Mouse (Mus musculus) limb, embryonic 13.5 days (tissue): ENCODE measurements around the gene Rhov. TPM values are rescaled to one million over a fixed set of nuclear protein-coding genes. Genes with fewer than 3 reads are reported as not detected.

ENCODE experiments used
- ATAC-seq: fragments of 200-750 bp; cut with Nextera tagmentation; 2 replicates; pipeline ENCODE4 v1.8.0; 2017; ENCODE audit warnings: low read depth, moderate number of reproducible peaks, moderate TSS enrichment; ENCODE audit not compliant: low FRiP score
- H3K27ac ChIP-seq: fragments of 300-500 bp; sonication (generic); 2 replicates; pipeline ENCODE4 v1.5.1; 2015; ENCODE audit warnings: inconsistent platforms, mild to moderate bottlenecking, moderate library complexity
- H3K27me3 ChIP-seq: fragments of 300-500 bp; sonication (generic); 2 replicates; pipeline ENCODE4 v1.6.1; 2015; ENCODE audit warnings: mild to moderate bottlenecking, inconsistent platforms
- H3K36me3 ChIP-seq: fragments of 300-500 bp; sonication (generic); 2 replicates; pipeline ENCODE4 v1.6.1; 2015; ENCODE audit warnings: inconsistent platforms, mild to moderate bottlenecking, moderate library complexity
- H3K4me1 ChIP-seq: fragments of 300-500 bp; sonication (generic); 2 replicates; pipeline ENCODE4 v1.6.1; 2015; ENCODE audit warnings: inconsistent platforms
- H3K4me2 ChIP-seq: fragments of 300-500 bp; sonication (generic); replicated peaks from 2 replicates; pipeline ENCODE4 v1.6.1; 2015; ENCODE audit warnings: inconsistent platforms, mild to moderate bottlenecking, moderate library complexity
- H3K4me3 ChIP-seq: fragments of 300-500 bp; sonication (generic); 2 replicates; pipeline ENCODE4 v1.5.1; 2015; ENCODE audit warnings: moderate library complexity, mild to moderate bottlenecking, inconsistent platforms
- H3K9ac ChIP-seq: fragments of 300-500 bp; sonication (generic); 2 replicates; pipeline ENCODE4 v1.6.1; 2015; ENCODE audit warnings: mild to moderate bottlenecking, inconsistent platforms
- H3K9me3 ChIP-seq: fragments of 300-500 bp; sonication (generic); 2 replicates; pipeline ENCODE4 v1.6.1; 2016; ENCODE audit warnings: inconsistent platforms
- WGBS: fragments of 180-500 bp; shearing (Covaris S2); methylation state at CpG from one replicate; pipeline ENCODE4 v1.1.7; 2015; 5-methylcytosine and 5-hydroxymethylcytosine counted together
- polyA plus RNA-seq: library from polyadenylated mRNA; unstranded; fragments of >200 nt; fragmentation: Nextera tagmentation; extraction: Ambion mirVana; gene quantifications from 2 replicates; pipeline ENCODE4 v1.2.1, GENCODE M21; 2015

Rhov gene
- polyA plus RNA-seq, 1 experiment from 2014 or later, result 11.5 TPM

DNA sequence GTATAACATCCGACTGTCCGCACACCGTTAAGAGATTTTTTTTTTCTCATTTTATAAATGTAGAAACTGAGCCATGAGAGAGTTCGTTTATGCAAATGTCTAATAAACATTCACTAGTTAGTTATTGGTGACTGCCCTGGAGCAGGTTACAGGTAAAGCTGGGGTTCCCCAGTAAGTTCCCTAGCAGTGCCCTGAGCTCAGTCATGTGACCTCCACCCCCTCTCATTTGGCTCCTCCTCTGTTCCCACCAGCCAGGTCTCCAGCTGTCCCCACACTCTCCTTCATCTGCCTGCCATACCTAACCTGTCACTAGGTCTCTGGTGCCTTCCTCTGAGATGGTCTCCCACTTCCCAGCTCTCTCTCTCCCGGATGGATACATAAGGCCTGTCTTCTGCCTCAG, 16.3 kb upstream of the Rhov start:
- Histone ChIP-seq H3K9ac (peak overlapping the region; percentile 60; the same call in 1 of the 2 replicates), H3K4me3 (no peak overlapping the region), H3K27me3 (no peaks in the 10 kb centered on the region), H3K4me2 (no peak overlapping the region), H3K4me1 (peaks cover 26% of the 10 kb centered on the region), H3K36me3 (peaks cover 24% of the 10 kb centered on the region), H3K9me3 (no peaks in the 10 kb centered on the region), H3K27ac (no peak overlapping the region)
- ATAC-seq, result no peak
- WGBS, result 91% methylated on average over 5 of the region's 5 CpGs

DNA sequence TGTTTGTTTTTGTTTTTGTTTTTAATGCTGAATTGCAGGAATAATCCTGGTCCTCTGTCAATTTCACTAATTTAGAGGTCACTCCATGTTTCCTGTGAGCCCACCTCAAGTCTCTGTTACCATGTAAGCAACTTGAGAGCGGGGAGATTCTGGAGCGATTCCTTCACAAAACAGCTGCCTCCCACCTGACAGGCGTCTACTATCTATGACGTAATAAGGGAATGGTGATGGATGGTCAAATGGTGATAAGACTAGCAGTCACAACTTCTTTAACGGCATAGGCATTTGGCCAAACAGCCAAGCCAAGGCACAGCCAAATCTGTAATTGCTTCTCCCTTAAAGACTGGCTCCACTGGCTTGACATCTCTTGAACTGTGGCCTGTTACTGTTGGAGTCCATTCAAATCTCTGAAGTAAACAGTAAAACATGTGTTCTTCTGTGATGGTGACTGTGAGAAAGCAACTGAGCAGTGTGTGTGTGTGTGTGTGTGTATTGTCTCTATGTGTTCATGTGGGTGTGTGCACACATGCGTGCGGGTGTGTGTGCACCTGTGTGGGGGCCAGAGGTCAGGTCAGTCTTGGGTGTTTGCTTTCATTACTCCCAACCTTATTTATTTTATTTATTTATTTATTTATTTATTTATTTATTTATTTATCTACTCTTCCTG, 11.0 kb upstream of the Rhov start:
- ATAC-seq, result no peak
- 82% methylated on average over 7 of the region's 7 CpGs for WGBS
- peaks cover 9% of the 10 kb centered on the region; the same call in 1 of the 2 replicates for H3K4me1 ChIP-seq
- no peak overlapping the region for H3K27ac ChIP-seq
- H3K36me3 ChIP-seq, result no peaks in the 10 kb centered on the region
- H3K4me2 ChIP-seq, result no peak overlapping the region
- no peak overlapping the region for H3K9ac ChIP-seq
- no peaks in the 10 kb centered on the region for H3K27me3 ChIP-seq
- H3K4me3 ChIP-seq, result no peak overlapping the region
- H3K9me3 ChIP-seq, result no peaks in the 10 kb centered on the region

DNA sequence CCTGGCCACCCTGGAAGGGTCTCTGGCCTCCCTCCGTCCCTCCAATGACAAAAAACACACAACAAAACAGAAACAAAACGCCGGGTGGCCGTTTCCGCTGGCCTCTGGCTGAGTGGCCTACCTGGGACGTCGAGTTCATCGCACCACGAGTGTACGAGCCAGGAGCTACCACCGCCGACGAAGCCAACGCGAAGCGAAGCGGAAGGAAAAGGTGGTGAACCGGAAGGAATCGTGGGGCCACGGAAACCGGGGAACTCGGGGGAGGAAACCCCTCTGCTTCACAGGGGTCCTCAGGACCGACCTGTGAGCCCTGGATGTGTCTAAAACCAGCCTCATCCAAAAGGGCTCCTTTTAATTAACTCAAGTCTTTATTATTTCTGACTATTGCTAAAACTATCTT, 6.7 kb upstream of the Rhov start:
- ATAC-seq, result no peak
- H3K4me1 ChIP-seq, result 0 out of 2 replicates have a peak, but pooled peaks cover under 1% of the 10 kb centered on the region
- H3K9ac ChIP-seq, result no peak overlapping the region
- H3K4me2 ChIP-seq, result no peak overlapping the region
- no peaks in the 10 kb centered on the region for H3K27me3 ChIP-seq
- no peaks in the 10 kb centered on the region for H3K9me3 ChIP-seq
- WGBS, result 90% methylated on average over 23 of the region's 23 CpGs
- no peak overlapping the region for H3K27ac ChIP-seq
- no peaks in the 10 kb centered on the region for H3K36me3 ChIP-seq
- no peak overlapping the region for H3K4me3 ChIP-seq

DNA sequence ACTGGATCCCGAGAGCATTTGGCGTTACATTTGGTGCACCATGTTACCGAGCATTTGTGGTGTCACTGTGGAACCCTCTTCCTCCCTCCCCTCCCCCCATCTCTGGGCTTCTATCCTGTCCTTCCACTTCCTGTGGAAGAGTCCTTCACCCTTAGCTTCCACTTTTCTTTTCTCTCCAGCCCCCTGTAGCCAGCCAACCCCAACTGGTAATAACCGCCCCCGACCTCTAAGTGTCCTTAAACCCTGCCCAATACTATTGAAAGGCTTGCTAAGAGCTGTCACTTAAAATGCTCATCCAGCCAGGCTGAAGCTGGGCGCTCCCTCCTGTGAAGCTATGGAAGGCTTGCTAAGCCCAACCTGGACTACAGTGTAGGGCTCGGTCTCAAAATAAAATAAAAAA, 5.9 kb upstream of the Rhov start:
- Histone ChIP-seq H3K9me3 (no peaks in the 10 kb centered on the region), H3K27ac (no peak overlapping the region), H3K36me3 (no peaks in the 10 kb centered on the region), H3K4me1 (no peaks in the 10 kb centered on the region), H3K4me3 (no peak overlapping the region), H3K9ac (no peak overlapping the region), H3K27me3 (no peaks in the 10 kb centered on the region), H3K4me2 (no peak overlapping the region)
- no peak for ATAC-seq
- 83% methylated on average over 7 of the region's 7 CpGs for WGBS

DNA sequence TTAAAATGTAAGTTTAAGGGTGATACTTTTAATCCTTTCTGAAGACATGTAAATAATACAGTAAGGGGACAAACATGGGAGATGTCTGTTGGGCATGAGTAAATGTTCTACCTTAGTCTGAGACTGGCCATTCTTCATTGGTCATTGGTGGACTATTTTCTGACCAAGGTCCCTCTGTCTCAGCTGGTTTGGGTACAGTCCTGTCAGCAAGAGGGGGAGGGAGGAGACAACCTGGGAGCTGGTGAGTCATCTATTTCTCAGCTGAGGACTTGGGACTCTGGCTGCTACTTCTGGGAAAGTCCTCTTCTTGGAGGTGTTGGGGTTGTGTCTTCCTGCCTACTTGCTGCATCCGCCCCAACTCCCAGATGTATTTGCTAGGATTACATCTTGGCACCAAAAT, 3.1 kb upstream of the Rhov start:
- ATAC-seq, result no peak
- 78% methylated on average over 1 of the region's 1 CpGs for whole genome bisulfite sequencing
- no peaks in the 10 kb centered on the region for H3K4me1 ChIP-seq
- H3K9me3 ChIP-seq, result no peaks in the 10 kb centered on the region
- no peak overlapping the region for H3K4me3 ChIP-seq
- H3K4me2 ChIP-seq, result no peak overlapping the region
- peaks cover 19% of the 10 kb centered on the region for H3K27me3 ChIP-seq
- no peak overlapping the region for H3K27ac ChIP-seq
- H3K36me3 ChIP-seq, result no peaks in the 10 kb centered on the region
- no peak overlapping the region for H3K9ac ChIP-seq

DNA sequence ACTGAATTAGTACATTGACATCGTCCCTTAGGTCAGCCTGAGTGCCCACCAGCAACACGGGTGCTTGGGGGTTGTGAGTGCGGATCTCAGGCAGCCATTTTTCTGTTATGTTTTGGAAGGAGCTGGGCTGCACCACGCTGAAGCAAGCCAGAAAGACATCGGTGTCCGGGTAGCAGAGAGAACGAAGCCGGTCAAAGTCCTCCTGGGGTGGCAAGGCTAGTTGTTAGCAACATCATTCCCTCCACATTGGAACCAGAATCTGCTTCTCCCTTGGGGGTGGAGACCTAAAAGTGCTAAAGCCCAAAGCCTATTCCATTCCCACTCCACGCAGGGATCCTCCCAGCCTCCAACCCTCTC, 808 bp downstream of the Rhov start:
- H3K4me1 ChIP-seq, result no peaks in the 10 kb centered on the region
- H3K27me3 ChIP-seq, result peaks cover 27% of the 10 kb centered on the region
- H3K36me3 ChIP-seq, result no peaks in the 10 kb centered on the region
- ATAC-seq, result no peak
- H3K9ac ChIP-seq, result no peak overlapping the region
- WGBS, result 57% methylated on average over 9 of the region's 9 CpGs
- H3K27ac ChIP-seq, result no peak overlapping the region
- H3K4me3 ChIP-seq, result peak overlapping the region; percentile 67
- H3K9me3 ChIP-seq, result no peaks in the 10 kb centered on the region
- H3K4me2 ChIP-seq, result peak overlapping the region; percentile 97

DNA sequence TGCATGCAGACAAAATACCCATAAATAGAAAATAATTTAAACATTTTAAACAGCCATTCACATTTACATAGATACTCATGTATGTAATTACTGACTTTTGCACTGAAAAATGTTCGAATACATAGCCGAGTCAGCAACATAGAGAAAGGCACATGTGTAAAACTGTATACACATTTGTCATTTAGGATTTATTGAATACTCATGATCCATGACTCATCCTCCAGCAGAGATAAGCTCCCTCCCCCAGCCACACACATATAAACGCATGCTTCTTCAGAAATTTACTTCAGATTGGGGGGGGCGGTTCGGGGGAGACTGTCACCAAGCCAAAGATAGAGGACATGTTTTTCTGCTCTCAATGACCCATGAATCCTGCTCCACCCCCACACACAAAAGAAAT, 7.3 kb downstream of the Rhov start:
- Histone ChIP-seq H3K36me3 (no peaks in the 10 kb centered on the region), H3K4me2 (no peak overlapping the region), H3K9ac (no peak overlapping the region), H3K9me3 (no peaks in the 10 kb centered on the region), H3K27ac (no peak overlapping the region), H3K27me3 (peaks cover 5% of the 10 kb centered on the region), H3K4me1 (peaks cover 8% of the 10 kb centered on the region; the same call in 1 of the 2 replicates), H3K4me3 (no peak overlapping the region)
- no peak for ATAC-seq
- 83% methylated on average over 5 of the region's 5 CpGs for WGBS

DNA sequence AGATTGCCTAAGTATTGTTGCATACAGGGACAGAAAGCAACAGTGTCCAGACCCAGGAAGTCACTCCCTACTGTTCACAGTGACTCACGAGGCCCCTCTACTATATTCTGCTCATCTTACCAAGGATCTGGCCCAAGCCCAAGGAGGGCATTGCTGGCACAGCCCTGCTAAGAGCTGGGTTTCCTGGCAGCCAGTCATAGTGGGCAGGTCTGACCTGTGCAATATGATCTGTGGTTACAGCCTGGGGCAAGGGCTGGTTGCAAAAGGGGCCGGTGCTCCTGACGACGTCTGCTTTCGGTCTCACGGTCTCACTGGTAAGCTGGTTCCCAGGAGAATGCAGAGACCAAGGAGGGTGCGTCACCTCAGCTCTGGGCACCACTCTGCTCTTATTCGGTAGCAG, 8.1 kb downstream of the Rhov start:
- Histone ChIP-seq H3K9ac (peak overlapping the region; percentile 15; the same call in 1 of the 2 replicates), H3K4me1 (peaks cover 8% of the 10 kb centered on the region; the same call in 1 of the 2 replicates), H3K27me3 (no peaks in the 10 kb centered on the region), H3K4me2 (peak overlapping the region; percentile 35), H3K4me3 (no peak overlapping the region), H3K36me3 (no peaks in the 10 kb centered on the region), H3K27ac (no peak overlapping the region), H3K9me3 (no peaks in the 10 kb centered on the region)
- ATAC-seq, result no peak
- 16% methylated on average over 8 of the region's 8 CpGs for WGBS

DNA sequence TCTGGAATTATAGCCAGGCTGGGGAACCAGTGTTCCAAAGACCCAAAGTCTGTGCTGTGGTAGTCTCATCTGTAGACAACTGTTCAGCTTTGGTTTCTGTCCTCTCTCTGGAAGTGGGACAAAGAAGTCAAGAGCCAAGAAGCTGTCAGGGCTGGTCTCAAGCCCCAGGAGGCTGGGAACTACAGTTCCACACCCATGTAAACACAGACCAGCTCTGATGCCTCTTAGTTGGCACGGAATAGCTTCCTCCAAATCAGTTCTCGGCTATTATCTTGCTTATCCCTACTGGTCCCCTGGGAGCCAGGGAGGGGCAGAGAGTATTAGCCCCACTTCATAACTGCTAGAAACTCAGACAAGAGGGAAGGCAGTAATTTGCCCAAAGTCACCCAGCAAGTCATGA, 9.7 kb downstream of the Rhov start:
- no peak overlapping the region for H3K27ac ChIP-seq
- H3K9ac ChIP-seq, result no peak overlapping the region
- H3K9me3 ChIP-seq, result no peaks in the 10 kb centered on the region
- H3K36me3 ChIP-seq, result no peaks in the 10 kb centered on the region
- WGBS, result 72% methylated on average over 2 of the region's 2 CpGs
- H3K4me3 ChIP-seq, result no peak overlapping the region
- H3K27me3 ChIP-seq, result peaks cover 4% of the 10 kb centered on the region; the same call in 1 of the 2 replicates
- no peak overlapping the region for H3K4me2 ChIP-seq
- ATAC-seq, result no peak
- peaks cover 8% of the 10 kb centered on the region; the same call in 1 of the 2 replicates for H3K4me1 ChIP-seq

DNA sequence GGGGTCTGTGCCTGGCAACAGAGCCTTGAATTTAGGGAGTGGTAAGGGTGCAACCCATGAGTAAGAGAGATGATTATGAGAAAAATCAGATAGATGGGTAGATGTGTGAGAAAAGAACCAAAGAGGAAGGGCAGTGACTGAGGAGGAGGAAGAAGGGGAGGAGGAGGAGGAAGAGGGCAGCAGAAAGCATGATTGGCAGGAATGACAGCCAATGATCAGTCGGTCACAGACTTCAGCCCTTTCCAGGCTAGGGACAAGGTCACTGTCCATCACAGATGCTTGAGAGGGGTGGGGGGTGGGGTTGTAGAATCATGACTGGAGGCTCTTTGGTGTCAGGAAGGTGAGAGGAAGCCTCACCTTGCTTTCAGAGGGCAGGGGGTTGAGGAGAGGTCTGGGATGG, 10.6 kb downstream of the Rhov start:
- Histone ChIP-seq H3K9me3 (no peaks in the 10 kb centered on the region), H3K36me3 (no peaks in the 10 kb centered on the region), H3K4me3 (no peak overlapping the region), H3K9ac (no peak overlapping the region), H3K4me2 (no peak overlapping the region), H3K27ac (no peak overlapping the region), H3K27me3 (peaks cover 5% of the 10 kb centered on the region), H3K4me1 (peaks cover 8% of the 10 kb centered on the region; the same call in 1 of the 2 replicates)
- ATAC-seq, result no peak
- WGBS, result 84% methylated on average over 1 of the region's 1 CpGs

DNA sequence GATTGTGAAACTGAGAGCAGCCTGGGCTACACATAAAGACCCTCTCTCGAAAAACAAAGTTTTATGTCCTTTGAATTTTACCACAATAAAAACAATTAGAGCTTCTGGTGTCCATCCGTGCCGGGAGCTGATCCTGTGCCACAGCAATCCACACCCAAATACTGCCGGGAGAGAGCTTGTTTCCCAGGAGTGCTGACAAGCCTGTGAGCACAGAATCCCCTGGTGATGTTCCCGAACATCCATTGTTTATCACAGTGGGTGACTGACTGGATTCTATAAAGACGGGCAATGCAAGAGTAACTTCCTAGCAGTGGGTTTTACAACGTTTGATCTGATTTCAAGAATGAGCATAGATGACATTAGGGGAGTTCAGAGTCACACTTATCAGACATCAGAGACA, 16.1 kb downstream of the Rhov start:
- Histone ChIP-seq H3K4me3 (no peak overlapping the region), H3K4me1 (no peaks in the 10 kb centered on the region), H3K27ac (no peak overlapping the region), H3K4me2 (no peak overlapping the region), H3K27me3 (peaks cover 21% of the 10 kb centered on the region), H3K9me3 (no peaks in the 10 kb centered on the region), H3K36me3 (no peaks in the 10 kb centered on the region), H3K9ac (no peak overlapping the region)
- 23% methylated on average over 7 of the region's 7 CpGs for WGBS
- ATAC-seq, result no peak

DNA sequence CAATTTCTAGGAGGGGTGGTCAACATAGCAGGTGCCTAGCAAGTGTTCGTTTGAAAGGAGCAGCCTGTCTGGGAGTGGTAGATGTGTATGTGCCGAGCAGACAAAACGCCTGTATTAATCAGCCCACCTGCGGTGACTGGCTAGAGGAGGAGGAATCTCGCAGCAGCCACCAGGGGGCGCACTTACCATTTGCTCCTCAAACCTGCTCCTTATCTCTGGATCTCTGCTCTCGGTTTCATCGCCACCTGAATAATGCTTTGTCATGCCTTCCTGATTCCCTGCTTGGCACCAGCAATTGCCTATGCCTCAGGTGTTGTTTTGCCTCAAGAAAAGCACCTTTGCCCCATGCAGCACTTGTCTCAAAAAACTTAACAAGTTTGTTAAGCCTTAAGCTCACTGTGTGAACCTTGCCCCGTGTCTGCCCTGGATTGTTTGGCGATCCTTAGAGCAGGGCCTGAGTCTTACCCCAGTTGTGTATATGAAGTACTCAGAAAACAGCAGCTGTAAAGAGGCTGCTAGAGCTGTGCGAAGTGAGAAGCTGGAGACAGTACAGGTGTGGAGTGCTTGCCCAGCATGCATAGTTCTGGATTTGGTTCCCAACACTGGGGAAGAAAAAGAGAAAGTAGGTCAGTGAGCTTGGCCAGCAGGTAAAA, 20.1 kb downstream of the Rhov start:
- H3K36me3 ChIP-seq, result no peaks in the 10 kb centered on the region
- peak; percentile 69 for ATAC-seq
- H3K4me1 ChIP-seq, result no peaks in the 10 kb centered on the region
- peaks cover 25% of the 10 kb centered on the region for H3K27me3 ChIP-seq
- 15% methylated on average over 11 of the region's 11 CpGs for WGBS
- no peaks in the 10 kb centered on the region for H3K9me3 ChIP-seq
- H3K27ac ChIP-seq, result no peak overlapping the region
- H3K4me3 ChIP-seq, result no peak overlapping the region
- H3K4me2 ChIP-seq, result peak overlapping the region; percentile 19
- H3K9ac ChIP-seq, result no peak overlapping the region

DNA sequence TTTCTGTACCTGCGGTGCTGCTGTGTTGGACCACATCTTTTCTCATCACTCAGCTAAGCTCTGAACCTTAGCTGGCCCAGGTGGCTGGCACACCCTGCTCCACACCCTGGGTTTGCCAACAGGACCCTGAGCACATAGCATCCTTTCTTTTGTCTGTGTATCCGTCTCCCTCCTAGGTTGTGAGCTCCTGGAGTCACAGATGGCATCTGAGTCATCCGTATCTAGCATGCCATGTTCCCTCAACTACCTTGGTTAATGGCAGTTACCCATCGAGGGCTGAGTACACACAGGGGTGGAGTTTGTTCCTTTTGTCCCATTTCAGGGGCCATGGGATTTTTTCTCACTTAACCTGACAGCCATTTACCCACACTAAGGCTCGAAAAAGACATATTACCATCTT, 20.7 kb downstream of the Rhov start:
- ATAC-seq, result no peak
- Histone ChIP-seq H3K9ac (no peak overlapping the region), H3K4me2 (peak overlapping the region; percentile 19; the same call in 1 of the 2 replicates), H3K36me3 (no peaks in the 10 kb centered on the region), H3K4me3 (no peak overlapping the region), H3K9me3 (no peaks in the 10 kb centered on the region), H3K27ac (no peak overlapping the region), H3K4me1 (no peaks in the 10 kb centered on the region), H3K27me3 (peaks cover 22% of the 10 kb centered on the region)
- WGBS, result 62% methylated on average over 5 of the region's 5 CpGs
